Mouse (Mus musculus) liver, postnatal 0 days (tissue): ENCODE data around the gene Ifngr1.

ENCODE experiments used
- CTCF ChIP-seq: sonication (generic); IDR thresholded peaks from 2 replicates; pipeline ENCODE4 v1.5.1; 2016; ENCODE audit warnings: antibody characterized with exemption, low read depth
- EP300 ChIP-seq: IDR thresholded peaks from 2 replicates; pipeline ENCODE4 v1.6.1; 2016; ENCODE audit warnings: antibody characterized with exemption, low read depth, mild to moderate bottlenecking

DNA sequence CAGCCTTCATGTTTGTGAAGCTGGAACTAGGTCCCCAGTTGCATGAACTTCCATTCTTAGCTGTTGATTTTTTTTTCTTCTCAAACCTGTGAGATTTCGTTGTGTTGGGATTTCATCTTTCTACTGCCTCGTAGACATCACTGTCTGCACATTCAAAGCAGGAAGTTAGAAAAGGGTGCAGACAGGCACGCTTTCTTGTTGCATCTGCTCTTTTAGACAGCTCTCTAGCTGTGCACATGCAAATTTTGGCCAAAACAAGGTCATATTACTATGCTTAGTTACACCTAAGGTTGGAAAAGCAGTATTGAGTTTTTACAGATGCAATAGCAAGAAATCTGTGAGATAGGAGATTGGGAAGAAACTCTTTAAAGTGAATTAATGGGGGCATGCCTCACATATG is 4.5 kb upstream of the Ifngr1 start:
- TF ChIP-seq CTCF: no peak
- TF ChIP-seq EP300: no peak
